Mouse (Mus musculus): ENCODE results near the gene Upk2. TPM values are rescaled to one million over a fixed set of nuclear protein-coding genes. Genes with fewer than 3 reads are reported as not detected.

The Upk2 gene
- polyA plus RNA-seq, 1 experiment, result 1.7 TPM

GRCm38 (mm10) chr9:44477339-44478228 is 22.8 kb upstream of the Upk2 start:
- Histone ChIP-seq H3K9me3 (replicated peaks; ENCODE audit: control insufficient read depth, insufficient read depth, low read length, poor library complexity, severe bottlenecking) (no peaks in the 10 kb centered on the region), H3K36me3 (ENCODE audit: control insufficient read depth, insufficient read depth, low read length, poor library complexity, severe bottlenecking) (no peaks in the 10 kb centered on the region), H3K4me3 (ENCODE audit: low read depth, low read length) (peak overlapping the region; percentile 68), H3K27ac (ENCODE audit: insufficient read depth, low read length) (no peak overlapping the region), H3K27me3 (ENCODE audit: control insufficient read depth, insufficient read depth, low read length, poor library complexity, severe bottlenecking) (no peaks in the 10 kb centered on the region), H3K9ac (ENCODE audit: low read depth, poor library complexity, severe bottlenecking) (no peak overlapping the region), H3K4me1 (ENCODE audit: control insufficient read depth, insufficient read depth, low read length) (peaks cover 2% of the 10 kb centered on the region)
- TF ChIP-seq CTCF (IDR thresholded peaks at IDR 0.05; ENCODE audit: low read depth, low read length) (peak; percentile 43), EP300 (IDR thresholded peaks at IDR 0.05; ENCODE audit: insufficient read depth, low read depth, low read length) (0 out of 2 replicates have a peak, but pooled peaks have one; percentile 33), POLR2A (IDR thresholded peaks at IDR 0.05; ENCODE audit: insufficient read depth, low read length) (no peak)

DNA sequence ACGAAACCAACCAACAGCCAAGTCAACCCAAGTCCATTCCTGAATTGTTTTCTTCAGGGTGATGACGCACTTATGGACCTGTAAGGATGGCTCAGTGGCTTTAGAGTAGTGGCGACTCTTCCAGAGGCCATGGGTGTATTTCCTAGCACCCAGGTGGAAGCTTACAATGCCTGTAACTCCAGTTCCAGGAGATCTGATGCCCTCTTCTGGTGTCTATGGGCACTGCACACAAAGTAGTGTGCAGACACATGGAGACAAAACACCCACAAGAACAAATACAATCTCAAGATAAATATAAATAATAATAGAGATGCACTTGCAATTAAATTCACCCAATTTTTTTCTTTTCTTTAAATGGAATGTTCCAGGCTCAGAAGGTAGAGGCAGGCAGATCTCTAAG is 21.2 kb upstream of the Upk2 start:
- TF ChIP-seq EP300 (IDR thresholded peaks at IDR 0.05; ENCODE audit: insufficient read depth, low read depth, low read length) (no peak), CTCF (IDR thresholded peaks at IDR 0.05; ENCODE audit: low read depth, low read length) (peak; percentile 11)
- Histone ChIP-seq H3K4me3 (ENCODE audit: low read depth, low read length) (no peak overlapping the region), H3K27me3 (ENCODE audit: control insufficient read depth, insufficient read depth, low read length, poor library complexity, severe bottlenecking) (no peaks in the 10 kb centered on the region), H3K36me3 (ENCODE audit: control insufficient read depth, insufficient read depth, low read length, poor library complexity, severe bottlenecking) (no peaks in the 10 kb centered on the region), H3K9me3 (replicated peaks; ENCODE audit: control insufficient read depth, insufficient read depth, low read length, poor library complexity, severe bottlenecking) (no peaks in the 10 kb centered on the region), H3K27ac (ENCODE audit: insufficient read depth, low read length) (no peak overlapping the region), H3K4me1 (ENCODE audit: control insufficient read depth, insufficient read depth, low read length) (no peaks in the 10 kb centered on the region), H3K9ac (ENCODE audit: low read depth, poor library complexity, severe bottlenecking) (no peak overlapping the region)

- Histone ChIP-seq H3K27ac (ENCODE audit: insufficient read depth, low read length) (no peak overlapping the region), H3K4me3 (ENCODE audit: low read depth, low read length) (no peak overlapping the region), H3K4me1 (ENCODE audit: control insufficient read depth, insufficient read depth, low read length) (no peaks in the 10 kb centered on the region), H3K36me3 (ENCODE audit: control insufficient read depth, insufficient read depth, low read length, poor library complexity, severe bottlenecking) (no peaks in the 10 kb centered on the region), H3K27me3 (ENCODE audit: control insufficient read depth, insufficient read depth, low read length, poor library complexity, severe bottlenecking) (no peaks in the 10 kb centered on the region), H3K9ac (ENCODE audit: low read depth, poor library complexity, severe bottlenecking) (no peak overlapping the region), H3K9me3 (replicated peaks; ENCODE audit: control insufficient read depth, insufficient read depth, low read length, poor library complexity, severe bottlenecking) (no peaks in the 10 kb centered on the region)
- no peak for TF ChIP-seq EP300 (IDR thresholded peaks at IDR 0.05; ENCODE audit: insufficient read depth, low read depth, low read length)
- no peak for TF ChIP-seq POLR2A (IDR thresholded peaks at IDR 0.05; ENCODE audit: insufficient read depth, low read length)
- no peak for TF ChIP-seq CTCF (IDR thresholded peaks at IDR 0.05; ENCODE audit: low read depth, low read length)
Observed at GRCm38 (mm10) chr9:44474327-44474726, 19.6 kb upstream of the Upk2 start.

- Histone ChIP-seq H3K27me3 (ENCODE audit: control insufficient read depth, insufficient read depth, low read length, poor library complexity, severe bottlenecking) (no peaks in the 10 kb centered on the region), H3K36me3 (ENCODE audit: control insufficient read depth, insufficient read depth, low read length, poor library complexity, severe bottlenecking) (no peaks in the 10 kb centered on the region), H3K4me3 (ENCODE audit: low read depth, low read length) (no peak overlapping the region), H3K4me1 (ENCODE audit: control insufficient read depth, insufficient read depth, low read length) (no peaks in the 10 kb centered on the region), H3K27ac (ENCODE audit: insufficient read depth, low read length) (no peak overlapping the region), H3K9ac (ENCODE audit: low read depth, poor library complexity, severe bottlenecking) (no peak overlapping the region), H3K9me3 (replicated peaks; ENCODE audit: control insufficient read depth, insufficient read depth, low read length, poor library complexity, severe bottlenecking) (no peaks in the 10 kb centered on the region)
- TF ChIP-seq EP300 (IDR thresholded peaks at IDR 0.05; ENCODE audit: insufficient read depth, low read depth, low read length) (no peak), CTCF (IDR thresholded peaks at IDR 0.05; ENCODE audit: low read depth, low read length) (no peak), POLR2A (IDR thresholded peaks at IDR 0.05; ENCODE audit: insufficient read depth, low read length) (no peak)
Observed at GRCm38 (mm10) chr9:44473184-44473583, 18.4 kb upstream of the Upk2 start.

DNA sequence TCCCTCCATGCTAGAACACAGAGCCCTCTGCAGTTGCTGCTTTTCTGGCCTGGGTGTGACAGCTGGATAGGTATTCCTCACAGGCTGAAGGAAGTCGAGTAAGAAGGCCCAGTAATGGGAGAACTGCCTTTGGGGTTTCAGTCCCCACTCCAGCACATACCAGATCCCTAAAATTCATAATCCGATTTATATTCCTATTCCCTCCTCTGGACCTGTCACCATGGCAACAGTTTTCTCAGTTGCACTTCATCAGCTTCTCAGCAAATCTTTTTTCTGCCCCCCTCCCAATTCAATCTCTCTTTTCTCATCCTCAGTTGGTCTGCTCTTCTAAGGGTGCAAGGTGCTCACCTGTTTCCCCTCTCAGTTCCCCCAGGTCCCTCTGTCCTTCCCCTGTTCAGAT is 14.0 kb upstream of the Upk2 start:
- H3K27me3 ChIP-seq (ENCODE audit: control insufficient read depth, insufficient read depth, low read length, poor library complexity, severe bottlenecking), result no peaks in the 10 kb centered on the region
- no peak overlapping the region for H3K9ac ChIP-seq (ENCODE audit: low read depth, poor library complexity, severe bottlenecking)
- no peak overlapping the region for H3K4me3 ChIP-seq (ENCODE audit: low read depth, low read length)
- H3K9me3 ChIP-seq (replicated peaks; ENCODE audit: control insufficient read depth, insufficient read depth, low read length, poor library complexity, severe bottlenecking), result no peaks in the 10 kb centered on the region
- H3K4me1 ChIP-seq (ENCODE audit: control insufficient read depth, insufficient read depth, low read length), result no peaks in the 10 kb centered on the region
- H3K36me3 ChIP-seq (ENCODE audit: control insufficient read depth, insufficient read depth, low read length, poor library complexity, severe bottlenecking), result no peaks in the 10 kb centered on the region
- TF ChIP-seq POLR2A (IDR thresholded peaks at IDR 0.05; ENCODE audit: insufficient read depth, low read length) (no peak), EP300 (IDR thresholded peaks at IDR 0.05; ENCODE audit: insufficient read depth, low read depth, low read length) (no peak), CTCF (IDR thresholded peaks at IDR 0.05; ENCODE audit: low read depth, low read length) (no peak)
- H3K27ac ChIP-seq (ENCODE audit: insufficient read depth, low read length), result no peak overlapping the region

DNA sequence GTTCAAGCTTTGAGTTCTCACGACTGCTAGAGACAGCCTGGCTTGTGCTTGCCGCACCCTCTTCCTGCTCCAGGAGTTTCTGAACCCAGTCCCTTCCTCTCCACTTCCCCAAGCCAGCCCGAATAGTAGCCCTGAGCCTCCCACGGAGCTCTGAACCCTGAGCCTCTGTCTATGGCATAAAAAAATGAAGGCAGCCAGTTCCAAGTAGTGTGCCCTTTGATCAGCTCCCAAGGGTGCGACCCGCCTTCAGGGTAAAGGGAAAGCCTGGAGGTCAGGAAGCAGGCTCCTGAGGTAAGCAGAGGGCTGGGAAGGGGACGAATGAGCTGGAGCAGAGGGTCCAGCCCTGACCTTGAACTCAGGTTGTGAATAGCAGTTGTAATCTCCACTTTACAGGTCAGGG is 13.4 kb upstream of the Upk2 start:
- H3K9ac ChIP-seq (ENCODE audit: low read depth, poor library complexity, severe bottlenecking), result no peak overlapping the region
- H3K27ac ChIP-seq (ENCODE audit: insufficient read depth, low read length), result no peak overlapping the region
- TF ChIP-seq POLR2A (IDR thresholded peaks at IDR 0.05; ENCODE audit: insufficient read depth, low read length) (no peak), CTCF (IDR thresholded peaks at IDR 0.05; ENCODE audit: low read depth, low read length) (no peak), EP300 (IDR thresholded peaks at IDR 0.05; ENCODE audit: insufficient read depth, low read depth, low read length) (no peak)
- H3K9me3 ChIP-seq (replicated peaks; ENCODE audit: control insufficient read depth, insufficient read depth, low read length, poor library complexity, severe bottlenecking), result no peaks in the 10 kb centered on the region
- H3K36me3 ChIP-seq (ENCODE audit: control insufficient read depth, insufficient read depth, low read length, poor library complexity, severe bottlenecking), result no peaks in the 10 kb centered on the region
- H3K4me3 ChIP-seq (ENCODE audit: low read depth, low read length), result no peak overlapping the region
- no peaks in the 10 kb centered on the region for H3K27me3 ChIP-seq (ENCODE audit: control insufficient read depth, insufficient read depth, low read length, poor library complexity, severe bottlenecking)
- H3K4me1 ChIP-seq (ENCODE audit: control insufficient read depth, insufficient read depth, low read length), result no peaks in the 10 kb centered on the region
